Mouse (Mus musculus): ENCODE measurements around the gene Ccdc149.

GRCm38 (mm10) chr5:52364521-52364920, 106.8 kb downstream of the Ccdc149 start:
- TF ChIP-seq CTCF (IDR thresholded peaks at IDR 0.05; ENCODE audit: borderline replicate concordance, extremely low read depth, insufficient read depth, insufficient read length) (no peak), POLR2A (IDR thresholded peaks at IDR 0.05; ENCODE audit: borderline replicate concordance, extremely low read depth, insufficient read depth, insufficient read length, poor library complexity, severe bottlenecking) (no peak)
